Mouse (Mus musculus) stomach, embryonic 14.5 days (tissue): Measurements from ENCODE around the gene Cnn2. TPM values are rescaled to one million over a fixed set of nuclear protein-coding genes. Genes with fewer than 3 reads are reported as not detected.

Source experiments
- ATAC-seq: fragments of 200-750 bp; cut with Nextera tagmentation; 2 replicates; pipeline ENCODE4 v1.8.0; 2017; ENCODE audit warnings: low read depth, moderate TSS enrichment; ENCODE audit not compliant: insufficient number of reproducible peaks, insufficient read depth, low FRiP score
- H3K27ac ChIP-seq: fragments of 300-500 bp; sonication (generic); 2 replicates; pipeline ENCODE4 v1.5.1; 2014; ENCODE audit warnings: mild to moderate bottlenecking, low read length, moderate library complexity, mixed read lengths
- H3K27me3 ChIP-seq: fragments of 300-500 bp; sonication (generic); 2 replicates; pipeline ENCODE4 v1.6.1; 2014; ENCODE audit warnings: low read length, control low read depth, mixed read lengths; ENCODE audit not compliant: control insufficient read depth, insufficient read depth
- H3K36me3 ChIP-seq: fragments of 300-500 bp; sonication (generic); 2 replicates; pipeline ENCODE4 v1.6.1; 2014; ENCODE audit warnings: mild to moderate bottlenecking, control low read depth, low read length, moderate library complexity, mixed read lengths; ENCODE audit not compliant: control insufficient read depth, insufficient read depth
- H3K4me1 ChIP-seq: fragments of 300-500 bp; sonication (generic); 2 replicates; pipeline ENCODE4 v1.6.1; 2014; ENCODE audit warnings: low read length, control low read depth, mixed read lengths; ENCODE audit not compliant: control insufficient read depth, insufficient read depth
- H3K4me2 ChIP-seq: fragments of 300-500 bp; sonication (generic); replicated peaks from 2 replicates; pipeline ENCODE4 v1.6.1; 2014; ENCODE audit warnings: low read depth, low read length, control low read depth
- H3K4me3 ChIP-seq: fragments of 300-500 bp; sonication (generic); 2 replicates; pipeline ENCODE4 v1.5.1; 2014; ENCODE audit warnings: low read depth, low read length, control low read depth
- H3K9ac ChIP-seq: fragments of 300-500 bp; sonication (generic); replicated peaks from 2 replicates; pipeline ENCODE4 v1.6.1; 2014; ENCODE audit warnings: low read depth, mild to moderate bottlenecking, control low read depth, low read length, moderate library complexity, mixed read lengths
- H3K9me3 ChIP-seq: fragments of 300-500 bp; sonication (generic); 2 replicates; pipeline ENCODE4 v1.6.1; 2016; ENCODE audit warnings: low read depth, low read length, control low read depth; ENCODE audit not compliant: control insufficient read depth
- WGBS: fragments of 180-500 bp; shearing (Covaris S2); extraction: QIAGEN DNeasy Blood & Tissue Kit; methylation state at CpG from one replicate; pipeline ENCODE4 v1.1.7; 2014; 5-methylcytosine and 5-hydroxymethylcytosine counted together
- polyA plus RNA-seq: library from polyadenylated mRNA; unstranded; fragments of >200 nt; fragmentation: Nextera tagmentation; extraction: Ambion mirVana; gene quantifications from 2 replicates; pipeline ENCODE4 v1.2.1, GENCODE M21; 2014

Cnn2 gene
- polyA plus RNA-seq, 1 experiment from 2014 or later = 424 TPM

DNA sequence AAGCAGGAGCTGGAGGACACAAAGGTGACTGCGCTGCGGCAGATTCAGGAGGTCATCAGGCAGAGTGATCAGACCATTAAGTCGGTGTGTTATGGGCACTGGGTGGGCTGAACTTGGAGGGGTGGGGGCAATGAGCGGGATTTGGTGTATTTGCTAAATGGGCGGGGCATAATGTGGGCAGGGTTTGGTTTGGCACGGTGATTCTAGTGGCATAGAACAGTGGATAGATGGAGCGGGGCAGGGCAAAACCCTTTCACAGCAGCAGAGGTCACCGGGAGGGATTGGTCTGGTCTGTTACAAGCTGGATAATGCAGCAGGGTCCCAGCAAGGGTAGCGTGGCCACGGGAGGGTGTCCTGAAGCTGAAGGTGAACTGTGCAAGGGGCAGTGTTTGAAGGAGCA, 37.1 kb downstream of the Cnn2 start:
- H3K4me2 ChIP-seq = no peak overlapping the region
- no peak overlapping the region for H3K27ac ChIP-seq
- peaks cover 7% of the 10 kb centered on the region; the same call in 1 of the 2 replicates for H3K4me1 ChIP-seq
- 67% methylated on average over 10 of the region's 10 CpGs for WGBS
- no peak overlapping the region for H3K9ac ChIP-seq
- H3K36me3 ChIP-seq = no peaks in the 10 kb centered on the region
- no peak overlapping the region for H3K4me3 ChIP-seq
- H3K9me3 ChIP-seq = no peaks in the 10 kb centered on the region
- no peak for ATAC-seq
- no peaks in the 10 kb centered on the region for H3K27me3 ChIP-seq

DNA sequence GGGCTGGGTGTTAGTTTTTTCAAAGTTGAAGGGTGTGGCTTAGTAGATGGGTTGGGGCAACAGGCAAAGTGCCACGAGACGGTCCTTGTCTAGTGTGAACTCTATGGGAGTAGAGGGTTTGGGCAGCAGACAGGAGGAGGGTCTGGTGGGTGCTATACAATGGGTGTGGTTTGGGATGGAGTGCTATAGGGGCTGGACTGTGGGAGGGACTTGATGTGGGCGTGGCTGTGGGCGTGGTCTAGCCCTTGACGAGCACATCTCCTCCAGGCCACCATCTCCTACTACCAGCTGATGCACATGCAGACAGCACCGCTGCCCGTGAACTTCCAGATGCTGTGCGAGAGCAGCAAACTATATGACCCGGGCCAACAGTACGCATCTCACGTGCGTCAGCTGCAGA, 37.5 kb downstream of the Cnn2 start:
- peaks cover 3% of the 10 kb centered on the region; the same call in 1 of the 2 replicates for H3K4me1 ChIP-seq
- H3K9ac ChIP-seq = no peak overlapping the region
- H3K9me3 ChIP-seq = no peaks in the 10 kb centered on the region
- H3K27me3 ChIP-seq = no peaks in the 10 kb centered on the region
- 0 out of 2 replicates have a peak, but pooled peaks have one; percentile 43 for ATAC-seq
- H3K36me3 ChIP-seq = no peaks in the 10 kb centered on the region
- no peak overlapping the region for H3K27ac ChIP-seq
- no peak overlapping the region for H3K4me3 ChIP-seq
- H3K4me2 ChIP-seq = no peak overlapping the region
- 55% methylated on average over 12 of the region's 12 CpGs for WGBS

DNA sequence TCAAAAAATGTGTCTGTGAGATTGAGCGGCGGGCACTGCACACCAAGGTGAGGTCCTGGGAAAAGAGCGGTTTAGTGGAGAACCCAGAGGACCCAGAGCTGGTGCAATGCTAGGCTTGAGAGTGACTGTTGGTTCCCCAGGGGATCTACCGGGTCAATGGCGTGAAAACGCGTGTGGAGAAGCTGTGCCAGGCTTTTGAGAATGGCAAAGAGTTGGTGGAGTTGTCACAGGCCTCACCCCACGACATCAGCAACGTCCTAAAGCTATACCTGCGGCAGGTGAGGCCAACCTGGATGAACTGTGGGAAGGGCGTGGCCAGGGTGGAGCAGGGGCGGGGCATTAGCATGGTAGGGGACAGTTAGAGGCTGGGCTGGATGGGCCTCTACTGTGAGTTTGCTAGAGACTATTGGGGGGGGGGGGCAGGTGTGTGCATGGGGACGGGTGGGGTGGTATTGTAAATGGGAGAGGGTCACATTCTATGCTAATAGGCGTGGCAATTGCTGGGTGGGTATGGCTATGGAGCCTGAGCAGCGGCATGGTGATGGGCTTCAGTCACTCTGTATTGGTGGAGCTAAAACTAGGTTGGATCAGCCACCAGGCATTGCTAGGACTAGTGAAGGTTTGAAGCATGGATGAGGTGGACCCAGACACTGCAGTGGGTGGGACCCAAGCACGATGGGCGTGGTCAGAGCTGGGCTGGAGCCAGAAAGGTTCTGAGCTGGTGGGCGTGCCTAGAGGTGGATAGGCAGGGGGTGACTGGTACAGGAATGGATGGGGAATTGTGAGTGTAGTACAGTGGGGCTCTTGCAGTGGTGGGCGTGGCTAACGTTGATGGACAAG, 39.5 kb downstream of the Cnn2 start:
- ATAC-seq = peak; percentile 15; the same call in 1 of the 2 replicates
- H3K4me1 ChIP-seq = peaks cover 8% of the 10 kb centered on the region
- H3K9me3 ChIP-seq = no peaks in the 10 kb centered on the region
- 71% methylated on average over 20 of the region's 20 CpGs for WGBS
- no peak overlapping the region for H3K4me3 ChIP-seq
- no peaks in the 10 kb centered on the region for H3K27me3 ChIP-seq
- no peak overlapping the region for H3K27ac ChIP-seq
- no peak overlapping the region for H3K4me2 ChIP-seq
- H3K36me3 ChIP-seq = no peaks in the 10 kb centered on the region
- no peak overlapping the region for H3K9ac ChIP-seq

DNA sequence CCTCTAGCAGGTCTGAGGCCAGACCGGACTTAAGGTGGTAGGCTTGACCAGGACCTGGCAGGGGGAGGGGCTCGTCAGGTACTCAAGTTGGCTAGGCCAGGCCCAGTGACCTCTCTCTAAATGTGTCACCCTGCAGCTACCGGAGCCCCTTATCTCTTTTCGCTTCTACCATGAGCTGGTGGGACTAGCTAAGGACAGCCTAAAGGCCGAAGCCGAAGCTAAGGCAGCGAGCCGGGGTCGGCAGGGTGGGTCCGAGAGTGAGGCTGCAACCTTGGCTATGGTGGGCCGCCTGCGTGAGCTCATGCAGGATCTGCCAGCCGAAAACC, 40.1 kb downstream of the Cnn2 start:
- H3K9ac ChIP-seq = no peak overlapping the region
- no peaks in the 10 kb centered on the region for H3K36me3 ChIP-seq
- no peaks in the 10 kb centered on the region for H3K27me3 ChIP-seq
- no peak overlapping the region for H3K4me2 ChIP-seq
- no peak overlapping the region for H3K4me3 ChIP-seq
- peaks cover 14% of the 10 kb centered on the region for H3K4me1 ChIP-seq
- no peak overlapping the region for H3K27ac ChIP-seq
- no peaks in the 10 kb centered on the region for H3K9me3 ChIP-seq
- ATAC-seq = no peak
- WGBS = 90% methylated on average over 13 of the region's 13 CpGs

DNA sequence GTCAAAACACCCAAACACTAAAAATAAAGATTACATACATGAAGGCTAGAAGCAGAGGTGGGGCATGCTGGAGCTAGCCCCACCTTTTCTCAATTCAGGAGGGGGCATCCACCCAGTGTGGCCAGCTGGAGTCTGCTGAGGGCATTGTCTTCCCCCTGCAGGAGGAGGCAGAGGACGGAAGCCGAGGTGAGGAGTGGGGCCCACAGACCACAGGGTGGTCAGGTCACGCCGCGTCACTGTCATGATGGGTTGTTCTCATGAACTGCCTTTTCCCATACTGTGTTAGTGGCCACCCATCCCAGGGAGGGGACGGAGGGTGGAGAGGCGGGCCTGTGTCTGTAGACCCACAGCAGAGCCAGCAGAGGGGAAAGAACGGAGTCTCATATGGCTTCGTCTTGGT, 41.8 kb downstream of the Cnn2 start:
- Histone ChIP-seq H3K4me3 (no peak overlapping the region), H3K4me2 (no peak overlapping the region), H3K9ac (no peak overlapping the region), H3K27ac (no peak overlapping the region), H3K9me3 (no peaks in the 10 kb centered on the region), H3K4me1 (peaks cover 20% of the 10 kb centered on the region), H3K36me3 (peaks cover 7% of the 10 kb centered on the region; the same call in 1 of the 2 replicates), H3K27me3 (no peaks in the 10 kb centered on the region)
- whole genome bisulfite sequencing = 83% methylated on average over 9 of the region's 9 CpGs
- no peak for ATAC-seq

DNA sequence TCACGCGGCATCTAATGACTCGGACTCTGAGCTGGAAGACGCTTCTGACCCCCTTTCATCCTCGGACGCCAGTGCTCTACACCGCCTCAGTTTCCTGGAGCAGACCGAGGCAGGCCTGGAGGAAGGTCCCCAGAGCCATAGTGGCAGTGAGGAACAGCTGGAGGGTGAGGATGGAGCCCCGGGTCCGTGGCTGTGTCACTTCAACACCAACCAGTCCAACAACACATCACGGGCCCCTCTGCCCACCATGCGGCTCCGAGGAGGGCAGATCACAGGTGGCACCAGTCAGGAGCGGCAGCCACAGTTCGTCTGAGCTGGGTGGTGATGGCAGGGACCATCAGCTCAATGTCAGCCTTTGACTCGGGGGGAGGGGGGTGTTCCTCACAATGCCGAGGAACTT, 42.4 kb downstream of the Cnn2 start:
- Histone ChIP-seq H3K36me3 (peaks cover 13% of the 10 kb centered on the region; the same call in 1 of the 2 replicates), H3K27me3 (no peaks in the 10 kb centered on the region), H3K9ac (no peak overlapping the region), H3K4me3 (no peak overlapping the region), H3K4me2 (no peak overlapping the region), H3K9me3 (no peaks in the 10 kb centered on the region), H3K27ac (no peak overlapping the region), H3K4me1 (peaks cover 18% of the 10 kb centered on the region)
- WGBS = 84% methylated on average over 17 of the region's 17 CpGs
- ATAC-seq = no peak

DNA sequence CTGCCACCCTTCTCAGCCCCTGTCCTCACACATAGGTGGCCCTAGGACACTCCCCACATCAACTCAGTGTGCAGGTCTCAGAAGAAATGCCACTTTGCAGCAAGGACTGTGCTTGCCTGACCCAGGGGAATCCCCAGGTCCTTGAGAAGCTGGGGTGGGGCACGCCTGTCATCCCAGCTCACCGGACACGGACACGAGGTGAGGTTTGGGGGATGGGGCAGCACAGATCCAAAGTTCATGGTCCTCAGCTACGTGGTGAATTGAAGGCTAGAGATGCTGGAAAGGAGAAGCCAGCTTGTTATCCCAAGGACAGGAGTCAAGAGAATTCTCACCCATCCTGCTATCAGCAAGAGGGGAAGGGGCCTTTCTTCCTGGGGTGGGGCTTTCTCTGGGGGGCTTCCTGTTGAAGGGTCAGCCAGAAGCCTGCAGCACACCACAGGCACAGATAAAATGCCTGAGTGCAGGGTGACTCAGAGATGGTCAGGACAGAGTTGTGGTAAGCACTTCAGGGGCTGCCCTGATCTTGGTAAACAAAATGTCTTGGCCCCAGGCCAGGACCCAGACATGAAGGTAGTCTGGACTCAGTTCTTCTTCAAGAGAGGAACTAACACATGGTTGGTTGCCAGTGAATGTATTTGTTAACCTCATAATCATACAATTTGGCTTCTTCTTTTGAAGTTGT, 44.6 kb downstream of the Cnn2 start:
- H3K9ac ChIP-seq = no peak overlapping the region
- H3K4me2 ChIP-seq = no peak overlapping the region
- ATAC-seq = no peak
- H3K36me3 ChIP-seq = peaks cover 34% of the 10 kb centered on the region
- peak overlapping the region; percentile 59; the same call in 1 of the 2 replicates for H3K27ac ChIP-seq
- no peaks in the 10 kb centered on the region for H3K9me3 ChIP-seq
- H3K4me1 ChIP-seq = peaks cover 18% of the 10 kb centered on the region
- H3K27me3 ChIP-seq = no peaks in the 10 kb centered on the region
- H3K4me3 ChIP-seq = no peak overlapping the region
- 42% methylated on average over 5 of the region's 5 CpGs for WGBS

DNA sequence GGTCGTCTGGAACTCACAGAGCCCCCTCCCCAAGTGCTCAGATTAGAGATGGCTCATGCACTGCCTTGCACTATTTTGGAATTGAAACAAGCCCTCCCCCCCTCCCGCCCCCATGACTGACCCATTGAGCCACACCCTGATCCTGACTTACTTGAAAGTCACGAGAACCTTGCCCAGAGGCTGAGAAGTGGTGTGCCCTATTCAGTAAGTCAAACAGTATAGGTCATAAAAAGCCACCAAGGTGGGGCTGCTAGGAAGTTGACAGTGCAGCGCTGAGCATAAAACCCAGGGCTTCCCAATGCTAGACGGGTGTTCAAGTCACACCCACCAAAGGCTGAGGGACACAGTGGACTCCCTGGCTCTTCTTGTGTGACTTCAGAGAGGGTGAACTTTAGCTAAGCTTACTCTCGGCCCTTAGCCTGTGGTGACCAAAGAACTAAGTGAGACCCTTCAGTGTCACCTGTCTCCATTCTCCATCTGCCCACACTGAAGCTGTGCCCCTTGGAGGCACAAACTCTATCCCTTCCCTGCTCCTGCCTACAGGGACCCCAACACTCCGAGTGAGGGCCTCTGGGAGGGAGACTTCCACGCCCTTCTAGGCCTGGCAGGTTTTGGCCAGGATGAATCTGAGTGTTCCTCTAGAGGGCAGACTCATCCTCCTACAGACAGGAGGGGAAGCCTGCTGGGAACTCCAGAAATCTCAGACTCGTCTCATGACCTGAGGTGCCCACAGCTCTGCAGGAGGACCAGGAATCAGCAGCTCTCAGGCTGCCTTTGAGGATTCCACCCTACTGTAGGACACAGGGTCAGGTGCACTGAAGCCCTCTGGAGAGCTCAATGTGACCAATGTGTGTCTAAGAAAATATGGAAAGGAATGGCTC, 45.4 kb downstream of the Cnn2 start:
- Histone ChIP-seq H3K4me1 (peaks cover 26% of the 10 kb centered on the region), H3K27ac (peak overlapping the region; percentile 59), H3K9ac (no peak overlapping the region), H3K9me3 (no peaks in the 10 kb centered on the region), H3K27me3 (no peaks in the 10 kb centered on the region), H3K36me3 (peaks cover 38% of the 10 kb centered on the region), H3K4me3 (no peak overlapping the region), H3K4me2 (no peak overlapping the region)
- 26% methylated on average over 9 of the region's 9 CpGs for WGBS
- ATAC-seq = peak; percentile 19; the same call in 1 of the 2 replicates
